Mouse (Mus musculus) stomach, postnatal 0 days (tissue): ENCODE measurements around the gene Syce2. TPM values are rescaled to one million over a fixed set of nuclear protein-coding genes. Genes with fewer than 3 reads are reported as not detected.
A peak's percentile ranks its signal among the peaks of the same experiment; 100 is the strongest.

Experiments
- ATAC-seq: fragments of 200-750 bp; cut with Nextera tagmentation; 2 replicates; pipeline ENCODE4 v1.8.0; 2017; ENCODE audit not compliant: low FRiP score, low TSS enrichment
- DNase-seq: peaks from one replicate; pipeline ENCODE4 v3.0.0-alpha.2; 2016; ENCODE audit warnings: low spot score
- H3K27ac ChIP-seq: fragments of 300-500 bp; sonication (generic); replicated peaks from 2 replicates; pipeline ENCODE4 v1.5.1; 2014; ENCODE audit warnings: mild to moderate bottlenecking, control low read depth
- H3K27me3 ChIP-seq: fragments of 300-500 bp; sonication (generic); 2 replicates; pipeline ENCODE4 v1.6.1; 2014; ENCODE audit warnings: low read length; ENCODE audit not compliant: control insufficient read depth, insufficient read depth
- H3K36me3 ChIP-seq: fragments of 300-500 bp; sonication (generic); 2 replicates; pipeline ENCODE4 v1.6.1; 2014; ENCODE audit warnings: low read length, mixed read lengths; ENCODE audit not compliant: control insufficient read depth, insufficient read depth
- H3K4me1 ChIP-seq: fragments of 300-500 bp; sonication (generic); replicated peaks from 2 replicates; pipeline ENCODE4 v1.6.1; 2014; ENCODE audit warnings: antibody characterized with exemption; ENCODE audit not compliant: control insufficient read depth, insufficient read depth
- H3K4me2 ChIP-seq: fragments of 300-500 bp; sonication (generic); replicated peaks from 2 replicates; pipeline ENCODE4 v1.6.1; 2014; ENCODE audit warnings: low read depth, mild to moderate bottlenecking, control low read depth, moderate library complexity
- H3K4me3 ChIP-seq: fragments of 300-500 bp; sonication (generic); 2 replicates; pipeline ENCODE4 v1.5.1; 2014; ENCODE audit warnings: low read depth, low read length, control low read depth
- H3K9ac ChIP-seq: fragments of 300-500 bp; sonication (generic); 2 replicates; pipeline ENCODE4 v1.6.1; 2014; ENCODE audit warnings: mild to moderate bottlenecking, low read length, control low read depth, mixed read lengths
- H3K9me3 ChIP-seq: fragments of 300-500 bp; sonication (generic); 2 replicates; pipeline ENCODE4 v1.6.1; 2016; ENCODE audit warnings: low read length; ENCODE audit not compliant: control insufficient read depth
- CTCF ChIP-seq: IDR thresholded peaks from 2 replicates; pipeline ENCODE4 v1.5.1; 2016; ENCODE audit warnings: antibody characterized with exemption, low read depth, mild to moderate bottlenecking, moderate library complexity
- EP300 ChIP-seq: optimal IDR thresholded peaks from 2 replicates; pipeline ENCODE3; 2016; ENCODE audit warnings: antibody characterized with exemption
- WGBS: fragments of 180-500 bp; shearing (Covaris S2); extraction: QIAGEN DNeasy Blood & Tissue Kit; methylation state at CpG from one replicate; pipeline ENCODE4 v1.1.7; 2014; 5-methylcytosine and 5-hydroxymethylcytosine counted together
- polyA plus RNA-seq: library from polyadenylated mRNA; unstranded; fragments of >200 nt; fragmentation: Nextera tagmentation; extraction: Ambion mirVana; gene quantifications from 2 replicates; pipeline ENCODE4 v1.2.1, GENCODE M21; 2015

The Syce2 gene
- polyA plus RNA-seq, 1 experiment from 2014 or later: 27.3 TPM

GRCm38 (mm10) chr8:84908421-84909161 is 36.7 kb downstream of the Syce2 start, which contains the start of gene Dnase2a:
Gene Dnase2a, plus strand, starts transcription at chr8:84908560.
- H3K4me1 ChIP-seq: 0 out of 2 replicates have a peak, but pooled peaks cover 3% of the 10 kb centered on the region
- H3K36me3 ChIP-seq: no peaks in the 10 kb centered on the region
- no peak for TF ChIP-seq CTCF
- no peak for TF ChIP-seq EP300
- H3K27me3 ChIP-seq: no peaks in the 10 kb centered on the region
- peak; percentile 94 for DNase-seq
- under 1% methylated on average over 45 of the region's 45 CpGs for WGBS
- H3K27ac ChIP-seq: no peak within 1 kb of the TSS; the same call in 1 of the 2 replicates
- peak; percentile 91 for ATAC-seq
- H3K4me3 ChIP-seq: peak within 1 kb of the TSS; percentile 53
- peak within 1 kb of the TSS; percentile 90 for H3K4me2 ChIP-seq
- no peaks in the 10 kb centered on the region for H3K9me3 ChIP-seq
- H3K9ac ChIP-seq: peak within 1 kb of the TSS; percentile 73

GRCm38 (mm10) chr8:84909162-84909767 is 37.4 kb downstream of the Syce2 start:
- TF ChIP-seq EP300 (no peak), CTCF (no peak)
- H3K9me3 ChIP-seq: no peaks in the 10 kb centered on the region
- peak overlapping the region; percentile 90 for H3K4me2 ChIP-seq
- 0 out of 2 replicates have a peak, but pooled peaks cover 3% of the 10 kb centered on the region for H3K4me1 ChIP-seq
- H3K27ac ChIP-seq: no peak overlapping the region
- ATAC-seq (no peak), DNase-seq (no peak)
- H3K27me3 ChIP-seq: no peaks in the 10 kb centered on the region
- peak overlapping the region; percentile 53 for H3K4me3 ChIP-seq
- no peaks in the 10 kb centered on the region for H3K36me3 ChIP-seq
- peak overlapping the region; percentile 73 for H3K9ac ChIP-seq
- 49% methylated on average over 20 of the region's 20 CpGs for WGBS

GRCm38 (mm10) chr8:84909949-84910348 is 38.0 kb downstream of the Syce2 start:
- Histone ChIP-seq H3K4me1 (0 out of 2 replicates have a peak, but pooled peaks cover 3% of the 10 kb centered on the region), H3K4me3 (no peak overlapping the region), H3K4me2 (no peak overlapping the region), H3K27me3 (no peaks in the 10 kb centered on the region), H3K9me3 (no peaks in the 10 kb centered on the region), H3K27ac (no peak overlapping the region), H3K36me3 (no peaks in the 10 kb centered on the region), H3K9ac (no peak overlapping the region)
- DNase-seq (no peak), ATAC-seq (no peak)
- TF ChIP-seq EP300 (no peak), CTCF (no peak)
- 74% methylated on average over 5 of the region's 5 CpGs for WGBS

GRCm38 (mm10) chr8:84910551-84910950 is 38.6 kb downstream of the Syce2 start:
- Histone ChIP-seq H3K4me1 (0 out of 2 replicates have a peak, but pooled peaks cover 3% of the 10 kb centered on the region), H3K27ac (no peak overlapping the region), H3K27me3 (no peaks in the 10 kb centered on the region), H3K4me3 (no peak overlapping the region), H3K9me3 (no peaks in the 10 kb centered on the region), H3K36me3 (no peaks in the 10 kb centered on the region), H3K4me2 (no peak overlapping the region), H3K9ac (no peak overlapping the region)
- ATAC-seq (no peak), DNase-seq (no peak)
- TF ChIP-seq EP300 (no peak), CTCF (no peak)
- WGBS: 86% methylated on average over 6 of the region's 6 CpGs

GRCm38 (mm10) chr8:84911854-84912253 is 39.9 kb downstream of the Syce2 start:
- 0 out of 2 replicates have a peak, but pooled peaks cover 3% of the 10 kb centered on the region for H3K4me1 ChIP-seq
- H3K36me3 ChIP-seq: no peaks in the 10 kb centered on the region
- no peaks in the 10 kb centered on the region for H3K27me3 ChIP-seq
- no peak overlapping the region for H3K4me3 ChIP-seq
- no peak overlapping the region for H3K4me2 ChIP-seq
- ATAC-seq (no peak), DNase-seq (no peak)
- 87% methylated on average over 9 of the region's 9 CpGs for WGBS
- H3K27ac ChIP-seq: no peak overlapping the region
- no peaks in the 10 kb centered on the region for H3K9me3 ChIP-seq
- no peak overlapping the region for H3K9ac ChIP-seq
- TF ChIP-seq CTCF (no peak), EP300 (no peak)
